Mouse (Mus musculus) thymus, adult 2 months (tissue): Measurements from ENCODE around the gene Frs3. TPM values are rescaled to one million over a fixed set of nuclear protein-coding genes. Genes with fewer than 3 reads are reported as not detected.

ENCODE experiments used
- DNase-seq: peaks from one replicate; pipeline ENCODE4 v3.0.0; 2021
- H3K27ac ChIP-seq: fragments of 200-500 bp; 2 replicates; pipeline ENCODE4 v1.5.1; 2012; ENCODE audit warnings: low read length, control low read depth; ENCODE audit not compliant: control insufficient read depth, insufficient read depth
- H3K27me3 ChIP-seq: fragments of 200-500 bp; 2 replicates; pipeline ENCODE4 v1.6.1; 2012; ENCODE audit warnings: mild to moderate bottlenecking, low read length, moderate library complexity, mixed read lengths; ENCODE audit not compliant: control insufficient read depth, insufficient read depth
- H3K36me3 ChIP-seq: fragments of 200-500 bp; 2 replicates; pipeline ENCODE4 v1.6.1; 2012; ENCODE audit warnings: mild to moderate bottlenecking, low read length, moderate library complexity; ENCODE audit not compliant: control insufficient read depth, insufficient read depth
- H3K4me1 ChIP-seq: fragments of 200-500 bp; replicated peaks from 2 replicates; pipeline ENCODE4 v1.6.1; 2012; ENCODE audit warnings: low read length; ENCODE audit not compliant: control insufficient read depth, insufficient read depth
- H3K4me3 ChIP-seq: fragments of 200-500 bp; 2 replicates; pipeline ENCODE4 v1.5.1; 2012; ENCODE audit warnings: mild to moderate bottlenecking, low read length, control low read depth, moderate library complexity; ENCODE audit not compliant: control insufficient read depth, insufficient read depth
- CTCF ChIP-seq: fragments of 200-500 bp; IDR thresholded peaks from 2 replicates; pipeline ENCODE4 v1.5.1; 2012; ENCODE audit warnings: mild to moderate bottlenecking, control low read depth, low read length, moderate library complexity, borderline replicate concordance; ENCODE audit not compliant: control insufficient read depth, poor library complexity, insufficient read depth; ENCODE audit errors: extremely low read depth
- POLR2A ChIP-seq: fragments of 200-500 bp; IDR thresholded peaks from 2 replicates; pipeline ENCODE4 v1.6.1; 2012; ENCODE audit warnings: mild to moderate bottlenecking, low read length, control low read depth, moderate library complexity; ENCODE audit not compliant: control insufficient read depth, poor library complexity, insufficient read depth; ENCODE audit errors: extremely low read depth
- WGBS: fragments of 180-500 bp; shearing (Covaris S2); methylation state at CpG from one replicate; pipeline ENCODE4 v1.1.7; 2018; 5-methylcytosine and 5-hydroxymethylcytosine counted together
- polyA plus RNA-seq: library from polyadenylated mRNA; depleted of rRNA; stranded (reverse); fragments of >200 nt; gene quantifications from 2 replicates; pipeline ENCODE4 v1.2.3, GENCODE M21; 2012

Frs3 gene
- polyA plus RNA-seq, 1 experiment, result 7.1 TPM

DNA sequence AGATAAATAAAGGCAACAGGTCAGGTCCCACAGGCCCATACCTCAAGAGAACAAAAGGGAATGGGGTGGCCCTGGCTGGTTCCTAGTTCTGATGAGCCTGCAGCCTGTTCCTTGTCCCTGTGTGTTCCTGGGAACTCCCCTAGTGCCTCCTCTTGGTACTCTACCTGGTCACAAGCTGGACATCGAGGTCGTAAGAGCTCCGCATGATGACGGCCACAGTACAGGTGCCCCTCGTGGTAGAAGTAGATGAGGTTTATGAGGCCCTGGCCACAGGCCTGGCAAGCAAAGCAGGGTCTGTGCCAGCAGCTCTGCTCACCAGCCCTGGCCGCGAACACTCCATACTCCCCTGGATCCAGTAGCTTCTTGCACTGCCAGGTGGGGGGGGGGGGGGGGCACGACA lies 1.1 kb downstream of the Frs3 start:
- Histone ChIP-seq H3K36me3 (no peaks in the 10 kb centered on the region), H3K27ac (no peak overlapping the region), H3K4me3 (no peak overlapping the region), H3K27me3 (no peaks in the 10 kb centered on the region), H3K4me1 (peaks cover 21% of the 10 kb centered on the region)
- no peak for DNase-seq
- TF ChIP-seq POLR2A (no peak), CTCF (no peak)
- WGBS, result 89% methylated on average over 8 of the region's 8 CpGs

DNA sequence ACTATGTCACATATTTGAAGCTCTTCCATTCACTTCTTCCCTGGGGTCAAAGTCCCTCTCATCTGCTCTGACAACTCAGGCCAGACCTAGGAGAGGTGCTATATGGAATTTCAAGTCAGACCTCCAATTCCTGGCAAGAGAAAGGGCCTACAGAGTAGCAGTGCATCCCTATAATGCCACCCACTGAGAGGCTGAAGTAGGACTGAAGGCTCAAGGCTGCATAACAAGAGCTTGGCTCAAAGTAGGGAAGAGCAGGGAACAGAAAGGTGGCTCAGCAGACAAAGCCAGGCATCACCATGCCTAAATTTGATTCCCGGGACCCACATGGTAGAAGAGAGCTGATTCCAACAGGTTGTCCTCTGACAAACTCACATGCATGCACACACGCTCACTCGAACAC lies 2.8 kb downstream of the Frs3 start:
- Histone ChIP-seq H3K36me3 (no peaks in the 10 kb centered on the region), H3K4me1 (peaks cover 24% of the 10 kb centered on the region), H3K27ac (no peak overlapping the region), H3K27me3 (peaks cover 3% of the 10 kb centered on the region; the same call in 1 of the 2 replicates), H3K4me3 (no peak overlapping the region)
- no peak for DNase-seq
- WGBS, result 98% methylated on average over 3 of the region's 3 CpGs
- no peak for TF ChIP-seq POLR2A
- TF ChIP-seq CTCF, result no peak

DNA sequence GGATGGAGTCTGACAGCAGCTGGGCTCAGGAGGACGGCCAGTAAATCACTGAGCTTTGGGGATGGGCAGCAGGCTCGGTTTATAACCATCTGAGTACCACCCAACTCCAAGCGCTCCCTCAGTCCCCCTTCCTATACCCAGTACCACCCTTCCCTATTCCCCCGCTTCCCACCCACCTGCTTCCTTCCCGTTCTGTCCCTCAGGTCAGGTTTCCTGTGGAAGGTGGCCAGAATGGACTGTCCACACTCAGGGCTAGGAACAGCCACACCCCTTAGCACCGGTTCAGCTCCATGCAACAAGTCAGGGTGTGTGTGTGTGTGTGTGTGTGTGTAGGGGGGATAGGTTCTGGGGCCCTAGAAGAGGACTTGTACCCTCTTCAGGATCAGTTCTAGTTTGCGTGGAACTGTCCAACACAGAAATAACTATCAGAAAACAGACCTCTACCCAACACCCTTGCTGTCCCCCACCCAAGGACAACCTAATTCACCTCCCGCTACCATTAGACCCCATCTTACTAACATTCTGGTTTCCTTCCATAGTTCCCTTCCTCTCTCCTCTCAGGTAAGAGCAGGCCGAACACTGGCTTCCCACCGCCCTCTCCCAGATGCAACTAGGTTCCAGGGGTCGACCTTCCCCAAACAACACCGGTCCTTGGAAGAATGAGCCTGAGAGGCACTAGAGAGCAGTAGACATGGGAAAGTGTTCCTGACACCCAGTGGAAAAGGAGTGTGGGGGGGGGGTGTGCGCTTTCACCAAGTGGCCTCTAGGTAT lies 5.0 kb downstream of the Frs3 start:
- 75% methylated on average over 13 of the region's 13 CpGs for WGBS
- H3K36me3 ChIP-seq, result no peaks in the 10 kb centered on the region
- peaks cover 12% of the 10 kb centered on the region for H3K4me1 ChIP-seq
- peaks cover 3% of the 10 kb centered on the region; the same call in 1 of the 2 replicates for H3K27me3 ChIP-seq
- TF ChIP-seq POLR2A, result no peak
- TF ChIP-seq CTCF, result no peak
- no peak for DNase-seq
- H3K27ac ChIP-seq, result no peak overlapping the region
- peak overlapping the region; percentile 57 for H3K4me3 ChIP-seq

DNA sequence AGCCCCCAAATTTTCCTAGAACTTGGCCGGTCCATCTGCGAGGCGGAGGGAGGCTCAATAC lies 5.4 kb downstream of the Frs3 start, which contains the start of gene Gm21981:
Gm21981 (minus strand) TSS at position 14 of the 61 bp plus-strand sequence.
- Histone ChIP-seq H3K27ac (no peak within 1 kb of the TSS), H3K4me3 (peak within 1 kb of the TSS; percentile 57), H3K27me3 (peaks cover 3% of the 10 kb centered on the region; the same call in 1 of the 2 replicates), H3K36me3 (no peaks in the 10 kb centered on the region), H3K4me1 (peaks cover 8% of the 10 kb centered on the region)
- DNase-seq, result no peak
- 4% methylated on average over 3 of the region's 3 CpGs for WGBS
- TF ChIP-seq CTCF (no peak), POLR2A (no peak)

DNA sequence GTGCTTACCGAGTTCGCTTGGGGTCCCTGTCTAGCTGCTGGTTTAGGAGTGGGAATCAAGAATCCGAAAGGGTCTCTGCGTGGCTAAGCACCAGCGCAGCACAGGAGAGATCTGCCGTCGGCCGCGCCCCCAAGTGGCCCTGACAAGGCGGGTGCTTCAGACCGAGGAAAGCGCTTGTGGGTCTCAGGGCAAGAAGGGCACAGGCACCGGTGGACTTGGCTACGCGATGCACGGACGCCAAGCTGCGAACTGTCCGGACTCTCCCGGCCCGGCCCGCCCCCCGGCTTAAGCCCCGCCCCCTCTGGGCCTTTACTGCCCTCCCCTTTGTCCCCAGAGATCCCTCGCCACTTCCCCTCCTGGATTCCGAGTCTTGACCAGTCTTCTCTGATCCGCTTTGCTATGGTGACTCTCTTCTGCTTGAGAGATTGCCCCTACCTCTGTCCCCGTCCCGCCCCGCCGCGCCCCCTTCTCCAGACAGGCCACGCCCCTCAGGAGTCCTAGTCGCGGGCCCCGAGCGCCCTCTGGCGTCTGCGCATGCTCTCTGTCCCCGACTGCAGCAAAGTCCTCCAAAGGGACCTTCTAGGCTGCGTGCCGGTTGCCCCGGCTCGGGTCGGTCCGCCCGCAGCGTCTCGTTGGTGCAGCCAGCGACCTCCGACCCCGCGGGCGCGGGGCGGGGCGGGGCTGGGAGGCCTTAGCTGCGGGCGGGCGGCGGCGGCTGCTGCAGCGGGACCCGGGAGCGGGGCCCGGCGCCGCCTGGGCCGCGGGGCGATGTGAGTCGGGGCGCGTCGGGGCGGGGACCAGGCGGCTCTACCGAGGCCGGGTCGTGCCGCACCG lies 5.9 kb downstream of the Frs3 start, which contains the start of gene Prickle4:
Prickle4 (minus strand) TSS at position 234 of the 834 bp plus-strand sequence.
- DNase-seq, result peak; percentile 96
- no peak within 1 kb of the TSS for H3K27ac ChIP-seq
- H3K4me3 ChIP-seq, result peak within 1 kb of the TSS; percentile 57
- peaks cover 7% of the 10 kb centered on the region for H3K4me1 ChIP-seq
- H3K36me3 ChIP-seq, result no peaks in the 10 kb centered on the region
- under 1% methylated on average over 80 of the region's 82 CpGs for WGBS
- H3K27me3 ChIP-seq, result peaks cover 3% of the 10 kb centered on the region; the same call in 1 of the 2 replicates
- TF ChIP-seq POLR2A (peak; percentile 47; the same call in 1 of the 2 replicates), CTCF (peak; percentile 93)

DNA sequence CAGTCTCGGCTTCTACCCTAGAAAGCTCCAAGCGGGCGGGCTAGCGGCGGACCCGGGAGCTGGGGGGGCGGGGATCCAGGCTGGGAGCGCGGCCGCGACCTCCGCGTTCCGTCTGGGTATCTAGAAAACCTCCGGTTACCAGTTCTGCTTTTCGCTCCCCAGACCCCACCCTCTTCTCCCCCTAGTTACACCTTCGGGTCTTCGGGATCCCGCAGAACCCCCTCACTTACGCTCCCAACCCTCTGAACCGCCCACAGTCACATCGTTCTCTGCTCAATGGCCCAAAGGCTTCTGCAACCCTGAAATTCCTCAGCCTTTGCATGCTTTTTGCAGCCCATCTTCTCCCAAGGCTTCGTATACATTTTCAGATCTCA lies 6.5 kb downstream of the Frs3 start:
- TF ChIP-seq POLR2A, result no peak
- TF ChIP-seq CTCF, result no peak
- DNase-seq, result no peak
- WGBS, result under 1% methylated on average over 23 of the region's 23 CpGs
- Histone ChIP-seq H3K36me3 (no peaks in the 10 kb centered on the region), H3K4me3 (peak overlapping the region; percentile 57), H3K27ac (no peak overlapping the region), H3K4me1 (peaks cover 7% of the 10 kb centered on the region), H3K27me3 (peaks cover 3% of the 10 kb centered on the region; the same call in 1 of the 2 replicates)

DNA sequence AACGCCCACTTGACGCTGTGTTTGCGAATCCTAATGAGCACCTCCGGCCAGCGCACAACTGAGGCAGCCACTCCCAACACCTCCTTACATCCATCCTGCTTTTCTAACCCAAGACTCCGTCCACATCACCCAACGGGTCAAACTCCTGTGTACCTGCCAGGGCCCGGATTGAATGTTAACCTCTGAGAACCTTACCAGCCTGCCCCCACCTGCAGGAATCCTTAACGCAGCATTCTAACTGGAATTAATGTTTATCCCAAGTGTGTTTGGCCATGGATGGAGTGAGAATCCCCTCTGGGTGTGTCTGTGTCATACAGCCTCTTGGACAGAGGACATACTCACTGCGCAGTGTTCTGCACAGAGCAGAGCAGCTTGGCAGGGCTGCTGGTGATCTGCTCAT lies 9.3 kb downstream of the Frs3 start:
- no peak for DNase-seq
- 96% methylated on average over 10 of the region's 10 CpGs for WGBS
- no peak overlapping the region for H3K27ac ChIP-seq
- H3K4me3 ChIP-seq, result no peak overlapping the region
- no peaks in the 10 kb centered on the region for H3K36me3 ChIP-seq
- no peak for TF ChIP-seq POLR2A
- no peak for TF ChIP-seq CTCF
- peaks cover 3% of the 10 kb centered on the region; the same call in 1 of the 2 replicates for H3K27me3 ChIP-seq
- peaks cover 7% of the 10 kb centered on the region for H3K4me1 ChIP-seq
